Mouse (Mus musculus) embryo, embryonic 11.5 days (tissue): Measurements from ENCODE around the gene B230217C12Rik.
A peak's percentile ranks its signal among the peaks of the same experiment; 100 is the strongest.
"Not testable (repeated sequence)": the region's sequence is repeated elsewhere in the genome, so short reads cannot be mapped to it uniquely, and the experiment has no call there.

Experiments
- DNase-seq: peaks from one replicate; pipeline ENCODE4 v3.0.0-alpha.2; 2012; ENCODE audit warnings: low read depth, low spot score

Gene B230217C12Rik

GRCm38 (mm10) chr11:97866091-97866888 is 25.7 kb downstream of the B230217C12Rik start:
- no peak for DNase-seq

- no peak for DNase-seq
Observed at GRCm38 (mm10) chr11:97867591-97867990, 27.0 kb downstream of the B230217C12Rik start.

- not testable (repeated sequence) for DNase-seq
Observed at GRCm38 (mm10) chr11:97872378-97872777, 31.8 kb downstream of the B230217C12Rik start.

GRCm38 (mm10) chr11:97874396-97874795 is 33.8 kb downstream of the B230217C12Rik start:
- no peak for DNase-seq

- no peak for DNase-seq
Observed at GRCm38 (mm10) chr11:97877341-97877740, 36.8 kb downstream of the B230217C12Rik start.

GRCm38 (mm10) chr11:97880362-97880761 is 39.8 kb downstream of the B230217C12Rik start:
- no peak for DNase-seq

GRCm38 (mm10) chr11:97883542-97883917 is 43.0 kb downstream of the B230217C12Rik start:
- peak; percentile 61 for DNase-seq

GRCm38 (mm10) chr11:97883918-97884600 is 43.5 kb downstream of the B230217C12Rik start, which contains the start of gene Fbxo47:
Fbxo47 (minus strand) TSS chr11:97884154.
- peak; percentile 98 for DNase-seq

- no peak for DNase-seq
Observed at GRCm38 (mm10) chr11:97884601-97885185, 44.1 kb downstream of the B230217C12Rik start.

- DNase-seq, result no peak
Observed at GRCm38 (mm10) chr11:97885296-97885915, 44.8 kb downstream of the B230217C12Rik start.

- DNase-seq, result no peak
Observed at GRCm38 (mm10) chr11:97891821-97892220, 51.2 kb downstream of the B230217C12Rik start.
